9 mouse cellular contexts compared by ENCODE assay signal in genomic region chr12:29530241-29530725, GRCm38 (mm10). TPM values are rescaled to one million over a fixed set of nuclear protein-coding genes. Genes with fewer than 3 reads are reported as not detected.
DNase-seq lines count a peak whose midpoint lies in the region; ATAC-seq lines count a peak whose summit lies in the region.
"Had no signal": no experiment of that assay in that cellular context is flagged by ENCODE, and none has a peak within 500 bp of the region (broad histone marks: within the 10 kb centered on the region; RNA-seq: fewer than 3 reads in every experiment).

No protein-coding gene starts in this region.

- intact Hi-C loops in gastrocnemius, postnatal 14 days (cut with DNase I; ENCODE audit: low total_unique reads): no loop called here

- H3K9me3 ChIP-seq in embryonic facial prominence, embryonic 11.5 days (replicated peaks; ENCODE audit: control insufficient read depth, low read length): no peaks in the 10 kb centered on the region
- H3K9me3 ChIP-seq in liver, embryonic 13.5 days (replicated peaks): no peaks in the 10 kb centered on the region
- H3K9me3 ChIP-seq: heart, embryonic 15.5 days had no signal

- no peak overlapping the region for H3K4me2 ChIP-seq in embryonic facial prominence, embryonic 11.5 days (ENCODE audit: low read depth, low read length)
- H3K4me2 ChIP-seq in liver, embryonic 13.5 days: no peak overlapping the region
- H3K4me2 ChIP-seq: heart, embryonic 15.5 days had no signal

- no peak overlapping the region for H3K27ac ChIP-seq in embryonic facial prominence, embryonic 11.5 days (replicated peaks; ENCODE audit: low read depth, low read length)
- H3K27ac ChIP-seq in liver, embryonic 13.5 days: no peak overlapping the region
- H3K27ac ChIP-seq: heart, embryonic 15.5 days had no signal

- WGBS in embryonic facial prominence, embryonic 11.5 days: 5% methylated on average over 6 of the region's 6 CpGs
- WGBS in liver, embryonic 13.5 days (ENCODE audit: insufficient replicate concordance): 7% methylated on average over 6 of the region's 6 CpGs

- no peak for ATAC-seq in embryonic facial prominence, embryonic 11.5 days (replicated peaks; ENCODE audit: insufficient number of reproducible peaks, low FRiP score, low TSS enrichment, low read depth)
- ATAC-seq in liver, embryonic 13.5 days (ENCODE audit: low read depth): no peak

- peak; percentile 30 to 53 for DNase-seq in layer of hippocampus, adult 18-20 months (ENCODE audit: low spot score in 2 of 2)
- DNase-seq in layer of hippocampus, adult 11-12 months (ENCODE audit: low spot score): no peak
- peak; percentile 32 for DNase-seq in adrenal gland, postnatal 25 days
- peak; percentile 86 for DNase-seq in embryonic facial prominence, embryonic 11.5 days (ENCODE audit: low spot score)
- peak; percentile 0 for DNase-seq in liver, embryonic 13.5 days
- peak; percentile 41 for DNase-seq in right cerebral cortex, postnatal 4 days
- no peak for DNase-seq in gastrocnemius, postnatal 14 days
- DNase-seq in B cell, adult 2 months: no peak

- no peak overlapping the region for H3K9ac ChIP-seq in embryonic facial prominence, embryonic 11.5 days (replicated peaks; ENCODE audit: low read length)
- H3K9ac ChIP-seq in liver, embryonic 13.5 days: no peak overlapping the region
- H3K9ac ChIP-seq: heart, embryonic 15.5 days had no signal

- H3K27me3 ChIP-seq in embryonic facial prominence, embryonic 11.5 days (ENCODE audit: control insufficient read depth, insufficient read depth, low read length): peaks cover 13% of the 10 kb centered on the region
- H3K27me3 ChIP-seq in liver, embryonic 13.5 days: peaks cover 42% of the 10 kb centered on the region

- no peaks in the 10 kb centered on the region; the same call in 1 of the 2 replicates for H3K4me1 ChIP-seq in embryonic facial prominence, embryonic 11.5 days (ENCODE audit: control insufficient read depth, insufficient read depth, low read length)
- H3K4me1 ChIP-seq in liver, embryonic 13.5 days (replicated peaks): no peaks in the 10 kb centered on the region

- H3K36me3 ChIP-seq in embryonic facial prominence, embryonic 11.5 days (replicated peaks; ENCODE audit: control insufficient read depth, insufficient read depth, low read depth, low read length): no peaks in the 10 kb centered on the region
- H3K36me3 ChIP-seq in liver, embryonic 13.5 days: no peaks in the 10 kb centered on the region
- H3K36me3 ChIP-seq: heart, embryonic 15.5 days had no signal

- H3K4me3 ChIP-seq in embryonic facial prominence, embryonic 11.5 days (ENCODE audit: low read depth, low read length): no peak overlapping the region
- no peak overlapping the region for H3K4me3 ChIP-seq in liver, embryonic 13.5 days (replicated peaks)
- H3K4me3 ChIP-seq: heart, embryonic 15.5 days had no signal

RNA-seq across cellular contexts. Expression of gene Myt1l, which starts 2.1 kb away (rescaled TPM):
- 100 to 1,000 TPM; 198 to 204 TPM for total RNA-seq in layer of hippocampus, adult 18-20 months (2021)
- 2.9 TPM in 2 replicates for total RNA-seq in adrenal gland, postnatal 25 days (2021)
- 3.0 and 4.0 TPM in 2 replicates for polyA plus RNA-seq in embryonic facial prominence, embryonic 11.5 days (2014; fragmentation: Nextera tagmentation; extraction: Ambion mirVana)
- 0.06 and 0.55 TPM in 2 replicates for polyA plus RNA-seq in liver, embryonic 13.5 days (2015; fragmentation: Nextera tagmentation; extraction: Ambion mirVana)
- total RNA-seq in gastrocnemius, postnatal 14 days (2021): not detected

Comparison
In these comparisons a context has a peak if more than half of its experiments do, and no peak if none do; other contexts are left out.
1. DNase-seq: peak in layer of hippocampus, adult 18-20 months (2 of 2), adrenal gland, postnatal 25 days (single experiment), embryonic facial prominence, embryonic 11.5 days (single experiment), liver, embryonic 13.5 days (single experiment) and right cerebral cortex, postnatal 4 days (single experiment); none in layer of hippocampus, adult 11-12 months (single experiment), gastrocnemius, postnatal 14 days (single experiment) and B cell, adult 2 months (0 of 2).
2. RNA of gene Myt1l, which starts 2.1 kb away (total RNA-seq): 198 to 204 TPM in layer of hippocampus, adult 18-20 months; 2.9 TPM in adrenal gland, postnatal 25 days and not detected in gastrocnemius, postnatal 14 days; every median in the first group is over 10 times any median in the second.